Mouse (Mus musculus): Measurements from ENCODE around the gene Glb1.

The Glb1 gene

DNA sequence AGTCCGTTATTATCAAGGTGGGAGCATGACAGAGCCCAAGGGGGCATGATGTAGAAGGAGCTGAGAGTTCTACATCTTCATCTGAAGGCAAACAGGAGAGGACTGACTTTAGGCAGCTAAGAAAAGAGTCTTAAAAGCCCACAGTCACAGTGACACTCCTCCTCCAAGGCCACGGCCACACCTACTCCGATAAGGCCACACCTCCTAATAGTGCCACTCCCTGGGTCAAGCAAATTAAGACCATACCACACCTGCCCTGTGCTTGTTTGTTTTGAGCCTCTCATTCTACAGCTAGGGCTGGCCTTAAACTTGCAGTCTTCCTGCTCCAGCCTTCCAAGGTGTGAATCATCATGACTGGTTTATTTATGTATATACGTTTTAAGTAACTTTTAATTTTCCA is 5.6 kb upstream of the Glb1 start:
- no peak for DNase-seq (ENCODE audit: low read depth)

DNA sequence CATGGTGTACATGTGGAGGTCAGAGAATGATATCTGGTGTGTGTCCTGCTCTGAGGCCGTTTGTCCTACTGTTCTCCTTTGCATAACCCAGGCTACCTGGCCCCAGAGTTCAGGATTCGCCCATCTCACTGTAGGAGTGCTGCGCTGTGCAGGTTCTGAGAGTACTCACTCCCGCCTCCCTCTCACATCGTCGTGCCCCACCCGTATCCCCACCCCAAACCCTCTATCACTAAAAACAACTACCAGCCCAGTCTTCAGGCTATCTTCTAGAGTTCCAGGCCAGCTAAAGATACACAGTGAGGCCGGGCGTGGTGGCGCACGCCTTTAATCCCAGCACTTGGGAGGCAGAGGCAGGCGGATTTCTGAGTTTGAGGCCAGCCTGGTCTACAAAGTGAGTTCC is 1.2 kb upstream of the Glb1 start:
- no peak for DNase-seq (ENCODE audit: low read depth)

DNA sequence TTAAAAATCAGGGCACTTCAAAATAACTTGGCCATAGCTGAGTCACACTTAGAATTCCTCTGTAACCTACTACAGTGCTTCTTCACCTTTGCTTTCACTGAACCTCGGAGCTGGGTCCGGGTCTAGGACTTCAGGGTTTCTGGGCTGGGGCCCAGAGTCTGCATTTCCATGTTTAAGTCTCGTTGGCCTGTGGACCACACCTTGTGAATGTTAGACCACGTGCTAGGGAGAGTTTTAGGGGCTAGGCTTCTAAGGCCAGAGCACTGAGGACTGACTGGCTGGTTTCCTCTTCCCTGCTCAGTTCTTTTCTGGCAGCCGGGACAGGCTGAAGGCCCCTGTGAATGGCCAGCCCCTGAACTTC is 308 bp upstream of the Glb1 start:
- DNase-seq (ENCODE audit: low read depth), result no peak

DNA sequence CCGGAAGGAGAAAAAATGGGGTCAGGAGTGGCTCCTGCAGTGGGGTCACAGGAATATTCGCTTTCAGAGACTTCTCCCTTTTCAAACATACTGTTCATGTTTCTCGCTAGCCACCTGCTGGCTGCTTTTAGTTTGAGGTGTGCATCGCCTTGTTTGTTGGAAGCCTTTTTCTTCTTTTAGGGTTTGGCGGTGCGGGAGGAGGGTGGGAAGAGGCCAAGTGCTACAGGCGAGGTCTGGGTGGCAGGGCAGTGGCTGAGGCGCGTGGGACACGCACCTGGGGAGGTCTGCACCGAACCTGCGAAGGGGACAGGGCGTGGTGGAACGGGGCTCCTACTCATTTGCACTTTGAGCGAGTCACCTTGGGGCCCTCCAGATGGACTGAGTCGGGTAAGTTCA is 807 bp downstream of the Glb1 start:
- DNase-seq (ENCODE audit: low read depth), result peak; percentile 63

DNA sequence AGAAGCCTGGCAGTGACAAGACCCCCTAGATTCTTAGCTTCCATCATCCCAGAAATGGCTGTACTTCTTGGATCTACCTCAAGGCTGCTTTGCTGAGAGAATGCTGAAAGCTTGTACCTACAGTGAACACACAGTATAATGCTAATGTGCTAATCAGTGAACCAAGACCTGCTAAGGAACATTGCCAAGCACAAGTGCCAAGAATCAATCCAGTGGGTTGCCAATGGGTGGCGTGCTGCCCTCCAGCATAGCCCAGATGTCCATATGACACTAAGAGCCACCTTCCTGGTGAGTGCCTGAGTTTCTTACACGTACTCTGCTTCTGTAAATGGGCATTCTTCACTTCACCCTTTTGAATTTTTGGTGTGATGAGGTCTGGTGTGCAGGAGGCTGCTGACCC is 6.8 kb downstream of the Glb1 start:
- DNase-seq (ENCODE audit: low read depth), result no peak

DNA sequence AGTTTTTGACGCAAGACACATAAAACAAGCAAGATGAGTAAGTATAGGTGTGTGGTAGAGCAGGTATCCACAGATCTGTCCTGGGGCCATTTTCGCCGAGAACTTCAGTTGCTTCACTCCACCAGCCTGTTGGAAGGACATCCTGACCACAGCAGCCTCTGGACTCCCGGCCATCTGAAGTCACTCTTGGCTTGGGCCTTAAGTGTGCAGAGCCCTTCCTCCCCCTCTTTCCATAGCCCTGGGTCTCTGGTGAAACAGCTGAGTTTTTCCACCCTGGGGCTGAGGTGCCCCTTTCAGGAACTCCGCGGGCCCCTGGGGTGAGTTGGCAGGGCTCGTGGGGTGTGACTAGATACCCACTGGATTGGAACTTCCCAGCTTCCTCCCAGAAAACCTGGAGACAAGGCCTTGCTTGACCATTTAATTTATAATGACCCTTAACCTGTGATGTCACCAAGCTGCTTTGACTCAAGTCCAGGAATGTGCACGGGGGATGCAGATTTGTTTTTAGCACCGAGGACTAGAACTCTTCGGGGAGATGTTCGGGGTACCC is 9.5 kb downstream of the Glb1 start:
- no peak for DNase-seq (ENCODE audit: low read depth)

DNA sequence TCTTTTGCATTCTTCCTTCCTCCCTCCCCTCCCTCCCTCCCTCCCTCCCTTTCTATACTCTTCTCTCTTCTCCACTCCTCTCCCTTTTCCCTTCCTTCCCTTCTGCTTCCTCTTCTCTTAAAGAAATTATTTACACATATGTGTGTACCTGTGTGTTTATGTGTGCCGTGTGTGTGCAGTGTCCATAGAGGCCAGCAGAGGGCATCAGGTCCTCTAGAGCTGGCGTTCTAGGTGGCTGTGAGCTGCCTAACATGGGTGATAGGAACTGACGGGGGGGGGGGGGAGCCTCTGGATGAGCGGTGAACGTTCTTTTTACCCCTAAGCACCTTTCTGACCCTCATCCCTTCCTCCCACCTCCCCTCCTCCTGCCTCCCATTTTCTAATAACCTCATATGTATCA is 10.4 kb downstream of the Glb1 start:
- DNase-seq (ENCODE audit: low read depth), result no peak

DNA sequence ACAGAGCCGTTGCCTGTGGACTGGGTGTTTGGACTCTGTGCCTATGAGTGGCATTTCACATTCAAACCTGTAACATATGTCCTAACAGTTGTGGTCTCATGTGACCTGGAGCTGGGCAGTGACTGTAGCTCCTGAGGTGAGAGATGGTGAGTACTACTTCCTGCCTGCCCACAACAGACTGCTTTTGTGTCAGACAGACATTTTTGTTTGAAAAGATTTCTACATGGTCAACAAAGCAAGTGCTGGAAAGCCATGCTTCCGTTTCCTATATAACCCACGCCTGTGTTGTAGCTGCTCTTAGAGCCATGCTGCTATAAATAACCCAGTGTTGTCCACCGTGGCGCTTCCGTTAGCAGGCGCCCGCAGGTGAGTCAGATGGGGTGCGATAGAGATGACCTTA is 11.5 kb downstream of the Glb1 start:
- no peak for DNase-seq (ENCODE audit: low read depth)

DNA sequence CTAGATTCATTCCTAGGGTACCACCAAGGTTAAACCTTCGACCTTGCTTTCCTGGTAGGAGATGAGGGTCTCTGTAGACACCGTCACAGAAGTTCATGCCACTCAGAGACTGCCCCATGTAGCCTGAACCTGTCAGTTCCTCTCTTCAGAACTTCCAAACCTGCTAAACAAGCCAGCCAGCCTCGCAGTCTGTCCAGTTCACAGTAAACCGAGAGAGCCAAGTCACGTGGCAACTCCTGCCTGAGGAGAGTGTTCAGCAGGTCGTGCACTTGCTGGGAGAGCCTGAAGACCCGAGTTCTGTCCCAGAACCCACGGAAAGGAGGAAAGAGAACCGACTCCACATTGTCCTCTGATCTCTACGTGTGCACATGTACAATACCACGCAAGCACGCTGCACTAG is 13.0 kb downstream of the Glb1 start:
- DNase-seq (ENCODE audit: low read depth), result no peak

DNA sequence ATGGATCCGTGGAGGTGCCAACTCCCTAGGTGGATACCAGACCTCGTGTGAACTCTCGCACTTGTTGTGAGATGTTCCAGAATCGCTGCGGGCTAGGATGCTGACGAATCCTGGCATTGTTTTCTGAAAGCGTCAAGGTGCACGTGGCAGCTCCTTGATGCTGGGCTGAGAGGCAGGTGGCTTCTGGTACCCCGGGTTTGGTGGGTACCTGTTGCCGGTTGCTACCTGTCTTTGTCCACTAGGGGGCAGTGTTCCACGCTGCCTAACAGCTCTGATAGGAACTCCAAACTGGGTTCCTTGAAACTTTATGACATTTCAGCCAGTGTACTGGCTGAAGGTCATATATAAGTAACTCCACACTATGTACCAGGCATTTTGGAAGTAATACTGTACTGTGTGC is 14.8 kb downstream of the Glb1 start:
- peak; percentile 44 for DNase-seq (ENCODE audit: low read depth)

DNA sequence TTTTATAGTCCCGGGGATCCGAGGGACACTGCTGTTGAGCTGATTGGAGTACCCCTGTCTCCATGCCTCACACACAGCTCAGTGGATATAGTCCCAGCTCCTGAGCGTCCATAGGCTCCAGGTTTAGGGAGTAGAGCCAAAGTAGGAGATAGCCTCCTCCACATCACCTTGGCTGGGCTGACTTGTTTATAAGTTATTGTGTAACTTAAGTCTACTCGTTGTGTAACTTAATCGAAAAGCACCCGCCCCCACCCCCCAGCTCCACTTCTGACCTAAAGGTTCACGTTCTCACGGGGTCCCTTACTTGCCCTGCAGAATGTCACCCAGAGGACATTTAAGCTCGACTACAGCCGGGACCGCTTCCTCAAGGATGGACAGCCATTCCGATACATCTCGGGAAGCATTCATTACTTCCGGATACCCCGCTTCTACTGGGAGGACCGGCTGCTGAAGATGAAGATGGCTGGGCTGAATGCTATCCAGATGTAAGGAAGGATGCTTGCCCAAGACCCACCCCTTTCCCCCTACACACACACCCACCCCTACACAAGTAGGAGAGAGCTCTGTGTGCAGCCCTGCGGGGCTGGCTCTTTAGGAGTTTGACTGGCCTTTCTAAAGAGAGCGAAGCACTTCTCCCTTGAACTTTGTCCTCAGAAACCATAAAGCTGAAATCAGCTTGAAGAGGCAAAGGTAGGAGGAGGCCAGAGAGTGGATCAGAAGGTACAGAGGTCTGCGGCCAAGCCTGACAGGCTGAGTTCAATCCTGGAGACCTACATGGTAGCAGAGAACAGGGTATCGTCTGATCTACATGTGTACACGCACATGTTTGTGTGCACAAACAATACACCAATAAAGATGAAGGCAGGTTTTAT is 16.0 kb downstream of the Glb1 start:
- no peak for DNase-seq (ENCODE audit: low read depth)

DNA sequence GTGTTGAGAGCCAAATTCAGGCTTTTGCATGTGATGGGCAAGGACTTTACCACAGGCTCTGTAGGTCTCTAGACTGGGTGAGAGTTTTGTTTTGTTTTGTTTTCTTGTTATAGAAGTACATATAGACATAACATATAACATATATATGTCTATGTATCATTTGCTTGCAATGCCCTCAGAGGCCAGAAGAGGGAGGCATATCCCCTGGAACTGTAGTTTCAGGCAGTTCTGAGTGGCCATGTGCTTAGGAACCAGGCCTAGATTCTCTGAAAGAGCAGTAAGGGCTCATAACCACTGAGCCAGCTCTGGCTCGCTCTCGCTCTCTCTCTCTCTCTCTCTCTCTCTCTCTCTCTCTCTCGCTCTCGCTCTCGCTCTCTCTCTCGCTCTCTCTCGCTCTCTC is 17.3 kb downstream of the Glb1 start:
- DNase-seq (ENCODE audit: low read depth), result peak; percentile 47

DNA sequence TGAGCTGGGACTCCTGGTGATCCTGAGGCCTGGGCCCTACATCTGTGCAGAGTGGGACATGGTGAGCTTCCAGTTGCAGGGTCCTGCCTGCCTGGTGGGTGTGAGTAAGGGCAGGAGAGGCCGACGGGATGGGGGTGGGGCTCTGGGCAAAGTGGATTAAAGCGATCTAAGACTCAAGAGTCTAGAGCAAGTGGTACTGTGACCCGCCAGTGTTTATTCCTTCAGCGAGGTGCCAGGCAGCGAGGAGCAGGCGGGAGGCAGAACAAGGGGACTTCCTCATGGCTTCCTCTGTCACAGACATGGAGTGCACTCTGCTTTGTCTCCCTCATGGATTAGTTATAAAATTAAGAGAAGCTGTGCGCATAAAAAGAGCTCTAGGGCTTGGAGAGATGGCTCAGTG is 19.6 kb downstream of the Glb1 start:
- DNase-seq (ENCODE audit: low read depth), result no peak

DNA sequence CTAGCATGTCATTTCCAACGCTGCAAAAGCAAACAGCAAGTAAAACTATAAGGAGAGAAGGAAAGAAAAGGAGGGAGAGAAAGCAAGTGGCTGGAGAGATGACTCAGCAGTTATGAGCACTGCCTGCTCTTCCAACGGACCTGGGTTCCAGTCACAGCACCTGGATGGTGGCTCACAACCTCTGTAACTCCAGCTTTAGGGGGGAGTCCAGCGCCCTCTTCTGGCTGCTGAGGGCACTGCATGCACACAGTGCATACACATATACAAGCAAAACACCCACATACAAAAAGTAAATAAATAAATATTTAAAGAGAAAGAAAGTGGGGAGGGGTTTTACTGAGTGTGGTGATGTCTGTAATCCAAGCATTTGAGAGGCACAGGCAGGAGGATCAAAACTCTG is 20.2 kb downstream of the Glb1 start:
- no peak for DNase-seq (ENCODE audit: low read depth)

DNA sequence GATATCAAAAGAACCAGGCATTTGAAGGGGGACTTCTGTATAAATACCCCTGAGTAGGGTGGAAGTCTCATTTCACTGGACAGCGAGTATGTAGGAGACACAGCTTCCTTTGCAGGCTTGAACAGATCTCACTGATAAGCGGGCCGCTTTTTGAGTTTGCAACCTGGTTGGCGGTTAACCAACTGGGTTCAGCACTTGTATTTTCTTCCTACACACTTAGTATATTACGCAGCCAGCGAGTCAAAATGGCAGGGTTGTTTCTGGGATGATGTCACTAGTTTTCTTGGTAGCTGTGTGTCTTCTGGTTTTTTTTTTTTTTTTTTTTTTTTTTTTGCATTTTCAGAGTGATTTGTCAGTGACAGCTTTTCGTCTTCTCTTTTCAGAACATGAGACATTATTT is 20.9 kb downstream of the Glb1 start:
- no peak for DNase-seq (ENCODE audit: low read depth)

DNA sequence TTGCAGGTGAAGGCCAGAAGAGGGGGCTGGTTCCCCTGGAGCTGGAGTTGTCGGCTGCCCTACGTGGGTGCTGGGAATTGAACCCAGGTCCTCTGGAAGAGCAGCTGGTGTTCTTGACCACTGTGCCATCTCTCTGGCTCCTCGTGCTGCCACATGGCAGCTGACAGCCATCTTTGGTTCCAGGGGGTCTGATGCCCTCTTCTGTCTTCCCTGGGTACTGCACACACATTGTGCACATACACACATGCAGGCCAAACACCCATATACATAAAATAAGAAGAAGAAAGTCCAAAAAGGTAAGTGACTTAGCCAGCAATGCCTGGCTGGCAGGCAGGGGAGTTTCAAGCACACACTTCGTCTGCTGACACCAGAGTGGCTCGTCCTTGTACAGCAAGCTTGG is 24.7 kb downstream of the Glb1 start:
- no peak for DNase-seq (ENCODE audit: low read depth)

DNA sequence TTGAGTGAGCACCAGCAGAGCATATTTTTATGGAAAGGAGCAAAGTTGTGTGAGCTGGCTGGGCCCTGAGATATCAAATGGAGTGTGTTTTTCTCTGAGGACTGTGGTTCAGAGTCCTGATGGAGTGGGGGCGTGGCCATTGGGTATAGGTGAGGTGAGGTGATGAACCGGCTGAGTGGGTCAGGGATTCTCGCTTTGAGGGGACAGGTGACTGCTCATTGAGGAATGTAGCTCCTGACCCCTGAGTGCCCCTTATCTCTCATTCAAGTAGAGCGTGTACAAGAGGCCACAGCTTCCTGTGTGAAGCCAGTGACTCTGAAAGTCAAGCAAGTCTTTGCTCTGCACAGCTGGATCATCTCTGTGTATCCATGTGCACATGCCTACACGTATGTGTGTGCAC is 25.3 kb downstream of the Glb1 start:
- DNase-seq (ENCODE audit: low read depth), result no peak

DNA sequence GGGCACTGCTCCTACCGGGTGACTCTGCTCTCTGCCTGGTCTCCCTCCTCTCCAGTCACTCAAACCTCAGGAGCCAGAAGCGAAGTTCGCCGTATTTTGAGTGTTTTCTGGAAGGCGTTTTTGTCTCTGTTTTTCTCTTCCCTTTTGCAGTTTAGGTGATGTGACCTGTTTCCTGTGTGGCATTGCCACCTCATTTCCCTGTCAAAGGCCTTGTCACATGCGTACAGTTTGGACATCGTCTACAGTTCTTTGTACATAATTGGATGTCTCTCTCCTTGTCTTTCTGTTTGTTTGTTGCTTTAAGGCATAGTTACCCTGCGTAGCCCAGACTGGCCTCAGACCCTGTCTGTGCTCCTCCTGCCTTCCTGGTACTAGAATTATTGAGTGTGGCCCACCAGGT is 26.5 kb downstream of the Glb1 start:
- DNase-seq (ENCODE audit: low read depth), result no peak

DNA sequence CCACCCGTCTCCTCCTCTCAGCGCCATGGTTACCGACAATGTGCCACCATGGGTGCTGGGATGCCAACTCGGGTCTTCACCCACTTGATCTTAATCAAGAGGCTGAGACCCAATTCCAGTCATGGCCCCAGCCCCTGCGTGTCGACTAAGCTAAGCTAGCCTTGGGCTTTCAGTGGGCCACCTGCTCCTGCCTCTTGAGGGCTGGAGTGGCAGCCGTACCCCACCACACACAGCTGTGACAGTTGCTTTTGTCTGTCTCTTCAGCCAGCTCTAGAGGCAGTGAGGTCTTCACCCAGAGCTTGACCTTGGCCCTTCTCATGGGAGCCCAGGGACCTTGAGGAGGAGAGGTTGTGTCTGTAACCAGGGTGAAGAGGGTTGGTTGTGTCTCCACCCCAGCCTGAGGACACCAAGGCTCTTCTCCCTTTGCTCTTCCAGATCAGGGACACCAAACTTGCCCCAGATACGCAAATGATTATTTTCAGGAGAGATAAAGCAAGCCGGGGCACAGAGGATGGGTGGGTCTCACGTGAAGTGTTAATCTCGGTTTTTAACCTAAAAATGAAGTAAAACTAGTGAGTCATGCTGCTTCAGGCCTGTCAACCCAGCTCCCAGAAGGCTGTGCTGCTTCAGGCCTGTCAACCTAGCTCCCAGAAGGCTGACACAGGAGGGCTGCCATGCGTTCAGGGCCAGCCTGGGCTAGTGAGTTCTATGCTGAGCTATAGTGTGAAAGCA is 27.4 kb downstream of the Glb1 start:
- DNase-seq (ENCODE audit: low read depth), result no peak

DNA sequence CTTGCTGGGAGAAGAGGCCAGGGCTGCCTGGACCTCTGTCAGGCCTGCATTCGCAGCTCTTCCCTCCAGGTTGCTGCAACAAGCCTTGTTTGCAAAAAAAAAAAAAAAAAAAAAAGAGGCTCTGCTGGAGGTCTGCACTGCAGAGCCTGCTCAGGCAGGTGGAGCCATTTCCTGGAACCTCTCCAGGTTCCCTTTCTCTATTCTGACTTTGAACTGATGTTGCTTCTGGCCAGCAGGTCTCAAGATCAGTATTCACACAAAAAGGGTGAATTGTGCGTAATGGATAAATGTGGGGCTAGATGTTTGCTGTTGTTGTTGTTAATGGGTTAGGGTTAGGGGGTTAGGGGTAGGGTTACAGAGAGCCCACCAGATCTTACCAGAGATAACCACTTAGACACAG is 34.8 kb downstream of the Glb1 start:
- DNase-seq (ENCODE audit: low read depth), result no peak

DNA sequence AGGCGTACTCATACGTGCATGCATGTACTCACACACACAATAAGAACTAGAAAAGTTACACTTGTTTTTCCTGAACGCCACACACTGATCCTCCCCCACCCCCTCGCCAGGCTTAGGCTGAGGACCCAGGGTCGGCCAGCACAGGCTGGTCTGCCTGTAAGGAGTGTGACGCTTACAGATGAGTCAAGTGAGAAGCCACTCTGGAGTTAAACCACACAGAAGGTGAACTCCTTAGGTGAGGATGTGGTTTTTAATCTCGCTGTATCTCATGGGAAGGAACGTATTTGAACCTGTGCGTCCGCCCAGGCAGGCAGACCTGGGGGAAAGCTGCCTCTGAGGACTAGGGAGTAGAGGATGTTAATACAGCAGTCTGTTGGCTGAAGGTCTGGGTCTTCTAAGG is 39.7 kb downstream of the Glb1 start:
- no peak for DNase-seq (ENCODE audit: low read depth)

DNA sequence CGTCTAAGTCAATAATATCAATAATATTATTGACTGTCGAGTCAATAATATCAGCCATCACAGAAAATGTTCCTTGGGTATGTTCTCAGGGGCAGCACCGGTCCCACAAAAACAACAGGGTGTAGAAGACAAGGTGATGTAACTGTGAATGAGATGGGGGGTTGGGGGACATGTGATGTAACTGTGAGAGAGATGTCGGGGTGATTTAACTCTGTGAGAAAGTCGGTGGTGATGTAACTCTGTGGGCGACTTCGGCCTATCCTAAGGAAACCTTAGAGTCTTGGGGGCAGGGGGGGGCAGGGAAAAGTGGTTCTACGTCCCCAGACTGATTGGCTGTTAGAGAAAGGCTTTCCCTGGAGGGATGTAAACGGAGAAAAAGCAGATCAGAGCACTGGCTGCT is 41.3 kb downstream of the Glb1 start:
- DNase-seq (ENCODE audit: low read depth), result no peak

DNA sequence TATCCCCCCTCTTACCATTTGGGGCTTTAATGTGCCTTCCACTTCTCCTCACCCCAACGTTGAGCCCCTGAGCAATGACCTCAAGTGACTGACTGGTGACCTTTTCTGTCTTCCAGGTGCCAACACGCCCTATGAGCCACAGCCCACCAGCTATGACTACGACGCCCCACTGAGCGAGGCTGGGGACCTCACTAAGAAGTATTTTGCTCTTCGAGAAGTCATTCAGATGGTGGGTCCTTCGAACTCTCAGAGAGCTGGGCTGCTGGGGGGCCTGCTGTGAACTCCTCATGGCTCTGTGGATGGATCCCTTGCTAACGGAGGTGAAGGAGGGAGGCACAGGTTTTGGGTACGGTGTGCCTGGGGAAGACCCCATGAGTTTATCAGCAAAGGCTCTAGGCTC is 42.0 kb downstream of the Glb1 start:
- DNase-seq (ENCODE audit: low read depth), result no peak

DNA sequence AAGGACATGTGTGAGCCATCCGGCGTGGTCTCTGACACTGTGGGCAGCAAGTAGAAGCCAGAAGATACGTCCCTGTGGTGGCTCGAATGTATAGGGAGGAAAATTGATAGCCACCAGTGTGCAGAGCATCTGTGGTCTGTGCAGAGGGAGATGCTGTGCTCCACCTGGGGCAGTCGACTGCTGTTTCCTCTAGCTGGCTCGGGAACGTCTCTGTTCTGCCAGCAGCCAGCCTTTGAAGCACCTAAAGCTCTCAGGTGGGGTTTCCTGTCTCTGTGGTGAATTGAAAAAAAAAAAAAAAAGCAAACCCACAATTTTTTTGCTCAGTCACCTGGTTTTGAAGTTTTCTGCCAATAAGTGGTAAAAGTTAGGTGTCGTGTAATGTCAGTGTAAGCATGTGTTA is 42.5 kb downstream of the Glb1 start:
- DNase-seq (ENCODE audit: low read depth), result no peak
